Mouse (Mus musculus): ENCODE measurements at regions not wholly inside any gene's neighbourhood (a gene's known extent, or its start where the extent isn't known, plus 50 kb on each side); places are given as distances from the start of the nearest gene placed in this dataset.

- H3K4me3 ChIP-seq, result no peak overlapping the region
- DNase-seq (ENCODE audit: extremely low spot score in 1 of 2, low spot score in 2 of 2), result no peak
- intact Hi-C loops (cut with DNase I), result no loop called here
These were observed 144.0 kb upstream of the Tmem45b start for GRCm38 (mm10) chr9:31608084-31608870.

DNA sequence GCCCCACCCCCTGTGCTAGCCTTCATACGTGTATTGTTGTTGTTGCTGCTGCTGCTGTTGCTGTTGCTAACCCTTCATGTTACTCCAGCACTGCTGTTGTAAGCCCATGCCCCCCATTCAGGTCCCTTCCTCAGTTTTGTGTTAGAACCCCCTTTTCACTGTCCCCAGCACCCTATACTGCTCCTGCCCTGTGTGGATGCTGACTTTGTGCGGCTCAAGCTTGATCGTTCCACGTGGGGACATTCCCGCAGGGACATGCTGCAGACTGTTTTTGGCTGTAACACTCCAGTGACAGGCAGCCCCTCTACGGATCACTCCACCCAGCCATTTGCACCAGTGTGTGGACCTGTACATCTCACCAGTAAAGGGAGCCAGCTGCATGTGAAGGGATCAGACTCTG, 142.7 kb upstream of the Tmem45b start:
- Histone ChIP-seq H3K4me3 (no peak overlapping the region), H3K27ac (no peak overlapping the region)
- DNase-seq (ENCODE audit: extremely low spot score in 1 of 2, low spot score in 2 of 2), result no peak
- intact Hi-C loops (cut with DNase I), result no loop called here
- TF ChIP-seq CTCF (IDR thresholded peaks at IDR 0.05), result no peak

More at GRCm38 (mm10) chr9:31608084-31608870, 144.0 kb upstream of the Tmem45b start:
- H3K27ac ChIP-seq, result no peak overlapping the region
- no peak for TF ChIP-seq CTCF (IDR thresholded peaks at IDR 0.05)

DNA sequence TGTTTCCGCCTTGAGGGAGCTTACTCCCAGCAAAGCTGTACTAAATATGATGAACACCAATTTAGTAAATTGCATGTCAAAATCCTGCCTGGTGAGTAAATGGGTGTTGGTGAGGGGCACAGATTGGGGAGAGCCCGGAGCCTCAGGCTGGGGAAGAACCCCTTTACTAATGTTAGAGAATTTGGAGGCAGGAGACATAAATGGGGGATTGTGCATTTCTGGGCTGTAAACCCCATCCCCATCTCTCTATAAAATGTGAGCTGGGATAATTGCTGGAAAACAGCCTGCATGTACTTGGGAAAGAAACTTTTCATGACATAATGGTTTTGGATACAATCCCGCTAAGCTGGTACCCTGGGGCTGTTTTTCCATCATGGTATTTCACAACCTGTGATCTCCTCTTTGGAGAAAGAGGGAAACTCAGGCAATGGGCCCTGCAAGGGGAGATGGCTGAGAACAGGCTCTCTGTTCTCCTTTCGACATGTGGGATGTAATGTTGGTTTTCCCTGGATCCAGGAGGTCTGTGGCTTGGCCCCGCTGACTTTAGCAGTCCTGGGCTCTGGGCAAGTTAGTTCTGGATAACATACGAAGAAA, 140.3 kb upstream of the Tmem45b start:
- no peak for TF ChIP-seq CTCF (IDR thresholded peaks at IDR 0.05)
- intact Hi-C loops (cut with DNase I), result no loop called here
- DNase-seq (ENCODE audit: extremely low spot score in 1 of 2, low spot score in 2 of 2), result no peak
- no peak overlapping the region for H3K4me3 ChIP-seq
- no peak overlapping the region for H3K27ac ChIP-seq

DNA sequence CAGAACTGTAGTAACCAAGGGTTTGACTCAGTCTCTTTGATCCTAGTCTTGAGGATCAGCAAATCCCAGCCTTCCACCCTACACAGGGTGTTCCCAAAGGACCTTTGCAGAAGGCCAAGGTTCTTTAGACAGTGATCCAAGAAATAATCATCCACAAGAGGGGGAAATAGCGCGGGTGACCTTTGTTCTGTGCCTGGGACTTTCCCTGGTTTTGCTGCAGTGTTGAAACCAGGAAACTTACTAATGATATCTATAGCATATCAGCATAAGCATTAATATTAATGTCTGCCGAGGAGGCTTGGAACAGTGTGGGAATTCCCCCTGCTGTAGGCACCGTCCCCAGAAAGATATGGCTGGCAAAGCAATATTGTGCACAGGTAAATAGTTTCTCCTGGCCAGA, 138.4 kb upstream of the Tmem45b start:
- no peak overlapping the region for H3K27ac ChIP-seq
- no peak for TF ChIP-seq CTCF (IDR thresholded peaks at IDR 0.05)
- no peak for DNase-seq (ENCODE audit: extremely low spot score in 1 of 2, low spot score in 2 of 2)
- intact Hi-C loops (cut with DNase I), result no loop called here
- H3K4me3 ChIP-seq, result no peak overlapping the region

GRCm38 (mm10) chr9:31595096-31595495, 130.8 kb upstream of the Tmem45b start:
- intact Hi-C loops (cut with DNase I), result no loop called here
- H3K27ac ChIP-seq, result no peak overlapping the region
- no peak for TF ChIP-seq CTCF (IDR thresholded peaks at IDR 0.05)
- H3K4me3 ChIP-seq, result no peak overlapping the region
- DNase-seq (ENCODE audit: extremely low spot score in 1 of 2, low spot score in 2 of 2), result no peak

- DNase-seq (ENCODE audit: extremely low spot score in 1 of 2, low spot score in 2 of 2), result no peak
- Histone ChIP-seq H3K27ac (no peak overlapping the region), H3K4me3 (no peak overlapping the region)
- TF ChIP-seq CTCF (IDR thresholded peaks at IDR 0.05), result no peak
- intact Hi-C loops (cut with DNase I), result no loop called here
These were observed 123.4 kb upstream of the Tmem45b start for GRCm38 (mm10) chr9:31587671-31588070.

DNA sequence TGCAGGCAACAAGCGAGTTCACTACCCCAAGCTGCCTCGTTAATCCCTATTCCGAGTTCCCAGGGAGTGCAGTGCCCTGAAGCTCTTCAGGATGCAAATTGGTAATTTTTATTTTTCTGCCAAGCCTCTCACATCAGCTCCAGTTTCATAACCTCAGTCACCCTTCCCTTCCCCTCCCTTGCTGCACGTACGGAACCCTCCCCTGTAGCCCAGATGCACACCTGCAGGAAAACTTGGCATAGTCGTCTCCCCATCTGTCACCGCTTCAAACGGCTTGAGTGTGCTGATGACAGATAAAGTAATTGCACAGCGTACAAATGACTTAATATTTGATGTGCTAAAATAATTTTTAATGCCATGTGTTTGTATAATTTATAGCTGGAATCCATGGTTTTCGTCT, 119.7 kb upstream of the Tmem45b start:
- Histone ChIP-seq H3K27ac (no peak overlapping the region), H3K4me3 (no peak overlapping the region)
- intact Hi-C loops (cut with DNase I), result no loop called here
- no peak for TF ChIP-seq CTCF (IDR thresholded peaks at IDR 0.05)
- no peak for DNase-seq (ENCODE audit: extremely low spot score in 1 of 2, low spot score in 2 of 2)

DNA sequence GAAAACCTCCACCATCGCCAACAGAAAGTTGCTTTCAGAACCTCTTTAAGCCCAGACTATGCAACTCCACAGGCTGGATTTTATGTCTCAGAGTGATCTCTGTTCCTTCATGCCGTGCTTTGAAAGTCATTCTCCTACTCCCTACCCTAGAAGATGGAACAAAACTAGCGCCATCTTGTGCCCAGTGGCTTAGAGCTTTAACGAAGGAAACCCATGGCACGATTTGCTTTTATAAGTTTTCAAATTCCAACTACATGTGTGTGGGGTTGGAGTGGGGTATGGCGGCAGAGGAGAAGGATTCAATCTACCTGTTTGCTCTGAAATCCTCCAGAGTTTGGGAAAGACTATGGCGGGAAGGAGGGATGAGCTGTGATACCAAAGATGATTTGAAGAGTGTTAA, 118.7 kb upstream of the Tmem45b start:
- Histone ChIP-seq H3K4me3 (no peak overlapping the region), H3K27ac (no peak overlapping the region)
- TF ChIP-seq CTCF (IDR thresholded peaks at IDR 0.05), result peak; percentile 28
- no peak for DNase-seq (ENCODE audit: extremely low spot score in 1 of 2, low spot score in 2 of 2)
- intact Hi-C loops (cut with DNase I), result no loop called here

- no peak for DNase-seq (ENCODE audit: extremely low spot score in 1 of 2, low spot score in 2 of 2)
These were observed 114.4 kb upstream of the Tmem45b start for GRCm38 (mm10) chr9:31578506-31579173.

GRCm38 (mm10) chr9:31577066-31577465, 112.8 kb upstream of the Tmem45b start:
- Histone ChIP-seq H3K27ac (no peak overlapping the region), H3K4me3 (no peak overlapping the region)
- TF ChIP-seq CTCF (IDR thresholded peaks at IDR 0.05), result peak; percentile 55
- intact Hi-C loops (cut with DNase I), result loop anchor here (2.0 kb wide), 1 partner anchor 348 kb away; no protein-coding TSS in a partner anchor
- peak; percentile 13 to 38 for DNase-seq (ENCODE audit: extremely low spot score in 1 of 2, low spot score in 2 of 2)

More at GRCm38 (mm10) chr9:31578506-31579173, 114.4 kb upstream of the Tmem45b start:
- intact Hi-C loops (cut with DNase I), result no loop called here
- no peak for TF ChIP-seq CTCF (IDR thresholded peaks at IDR 0.05)
- Histone ChIP-seq H3K4me3 (no peak overlapping the region), H3K27ac (no peak overlapping the region)

GRCm38 (mm10) chr9:31567029-31567428, 102.8 kb upstream of the Tmem45b start:
- DNase-seq (ENCODE audit: extremely low spot score in 1 of 2, low spot score in 2 of 2), result no peak
- no peak for TF ChIP-seq CTCF (IDR thresholded peaks at IDR 0.05)
- Histone ChIP-seq H3K27ac (no peak overlapping the region), H3K4me3 (no peak overlapping the region)
- intact Hi-C loops (cut with DNase I), result loop anchor here (10.0 kb wide), 1 partner anchor 698 kb away; no protein-coding TSS in a partner anchor

Data from left cerebral cortex, adult 2 months (tissue).